Mouse (Mus musculus) forebrain, embryonic 16.5 days (tissue): Measurements from ENCODE around the gene Rai1. TPM values are rescaled to one million over a fixed set of nuclear protein-coding genes. Genes with fewer than 3 reads are reported as not detected.

Experiments
- ATAC-seq: fragments of 200-750 bp; cut with Nextera tagmentation; 2 replicates; pipeline ENCODE4 v1.8.0; 2017; ENCODE audit warnings: mild to moderate bottlenecking, moderate library complexity
- H3K27ac ChIP-seq: fragments of 300-500 bp; sonication (generic); 2 replicates; pipeline ENCODE4 v1.5.1; 2014; ENCODE audit warnings: low read length, control low read depth
- H3K27me3 ChIP-seq: fragments of 300-500 bp; sonication (generic); replicated peaks from 2 replicates; pipeline ENCODE4 v1.6.1; 2014; ENCODE audit warnings: low read length; ENCODE audit not compliant: control insufficient read depth, insufficient read depth
- H3K36me3 ChIP-seq: fragments of 300-500 bp; sonication (generic); 2 replicates; pipeline ENCODE4 v1.6.1; 2014; ENCODE audit not compliant: control insufficient read depth, insufficient read depth
- H3K4me1 ChIP-seq: fragments of 300-500 bp; sonication (generic); replicated peaks from 2 replicates; pipeline ENCODE4 v1.6.1; 2014; ENCODE audit warnings: low read length; ENCODE audit not compliant: control insufficient read depth, insufficient read depth
- H3K4me2 ChIP-seq: fragments of 300-500 bp; sonication (generic); 2 replicates; pipeline ENCODE4 v1.6.1; 2014; ENCODE audit warnings: mild to moderate bottlenecking, low read length, control low read depth
- H3K4me3 ChIP-seq: fragments of 300-500 bp; sonication (generic); replicated peaks from 2 replicates; pipeline ENCODE4 v1.5.1; 2014; ENCODE audit warnings: mild to moderate bottlenecking, low read length, control low read depth
- H3K9ac ChIP-seq: fragments of 300-500 bp; sonication (generic); replicated peaks from 2 replicates; pipeline ENCODE4 v1.6.1; 2014; ENCODE audit warnings: low read depth, low read length, control low read depth
- H3K9me3 ChIP-seq: fragments of 300-500 bp; sonication (generic); 2 replicates; pipeline ENCODE4 v1.6.1; 2016; ENCODE audit warnings: low read length; ENCODE audit not compliant: control insufficient read depth
- WGBS: fragments of 180-500 bp; shearing (Covaris S2); extraction: QIAGEN DNeasy Blood & Tissue Kit; methylation state at CpG from one replicate; pipeline ENCODE4 v1.1.7; 2014; 5-methylcytosine and 5-hydroxymethylcytosine counted together
- polyA plus RNA-seq: library from polyadenylated mRNA; unstranded; fragments of >200 nt; fragmentation: Nextera tagmentation; extraction: Ambion mirVana; gene quantifications from 2 replicates; pipeline ENCODE4 v1.2.1, GENCODE M21; 2015

Gene Rai1
- polyA plus RNA-seq, 1 experiment from 2014 or later: 30.3 TPM

DNA sequence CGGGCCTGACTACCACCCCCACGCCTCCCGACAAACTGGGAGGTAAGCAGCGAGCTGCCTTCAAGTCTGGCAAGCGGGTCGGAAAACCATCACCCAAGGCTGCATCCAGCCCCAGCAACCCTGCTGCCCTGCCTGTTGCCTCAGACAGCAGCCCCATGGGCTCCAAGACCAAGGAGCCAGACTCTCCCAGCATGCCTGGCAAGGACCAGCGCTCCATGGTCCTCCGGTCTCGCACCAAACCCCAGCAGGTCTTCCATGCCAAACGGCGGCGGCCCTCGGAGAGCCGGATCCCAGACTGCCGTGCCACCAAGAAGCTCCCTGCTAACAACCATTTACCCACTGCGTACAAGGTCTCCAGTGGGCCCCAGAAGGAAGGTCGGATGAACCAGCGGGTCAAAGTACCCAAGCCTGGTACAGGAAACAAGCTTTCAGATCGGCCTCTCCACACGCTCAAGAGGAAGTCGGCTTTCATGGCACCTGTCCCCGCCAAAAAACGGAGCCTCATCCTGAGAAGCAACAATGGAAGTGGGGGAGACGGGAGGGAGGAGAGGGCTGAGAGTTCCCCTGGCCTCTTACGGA lies 83.6 kb downstream of the Rai1 start:
- H3K36me3 ChIP-seq: peaks cover 22% of the 10 kb centered on the region
- no peak overlapping the region for H3K27ac ChIP-seq

DNA sequence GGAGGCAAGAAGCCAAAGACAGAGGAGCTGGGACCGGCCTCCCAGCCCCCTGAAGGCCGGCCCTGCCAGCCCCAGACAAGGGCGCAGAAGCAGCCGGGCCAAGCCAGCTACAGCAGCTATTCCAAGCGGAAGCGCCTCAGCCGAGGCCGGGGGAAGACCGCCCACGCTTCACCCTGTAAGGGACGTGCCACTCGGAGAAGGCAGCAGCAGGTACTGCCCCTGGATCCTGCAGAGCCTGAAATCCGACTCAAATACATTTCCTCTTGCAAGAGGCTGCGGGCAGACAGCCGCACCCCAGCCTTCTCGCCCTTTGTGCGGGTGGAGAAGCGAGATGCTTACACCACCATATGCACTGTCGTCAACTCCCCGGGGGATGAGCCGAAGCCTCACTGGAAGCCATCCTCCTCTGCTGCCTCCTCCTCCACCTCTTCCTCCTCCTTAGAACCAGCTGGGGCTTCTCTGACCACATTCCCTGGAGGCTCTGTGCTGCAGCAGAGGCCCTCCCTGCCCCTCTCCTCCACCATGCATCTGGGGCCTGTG lies 84.8 kb downstream of the Rai1 start:
- Histone ChIP-seq H3K27ac (no peak overlapping the region), H3K9me3 (no peaks in the 10 kb centered on the region), H3K4me1 (peaks cover 27% of the 10 kb centered on the region), H3K4me2 (no peak overlapping the region), H3K4me3 (no peak overlapping the region), H3K9ac (no peak overlapping the region), H3K36me3 (peaks cover 29% of the 10 kb centered on the region), H3K27me3 (no peaks in the 10 kb centered on the region)
- WGBS: 85% methylated on average over 21 of the region's 21 CpGs
- no peak for ATAC-seq

More for the DNA sequence above, 83.6 kb downstream of the Rai1 start:
- Histone ChIP-seq H3K4me3 (no peak overlapping the region), H3K9ac (no peak overlapping the region), H3K4me2 (no peak overlapping the region), H3K9me3 (no peaks in the 10 kb centered on the region), H3K4me1 (peaks cover 35% of the 10 kb centered on the region), H3K27me3 (no peaks in the 10 kb centered on the region)
- WGBS: 89% methylated on average over 25 of the region's 25 CpGs
- no peak for ATAC-seq

DNA sequence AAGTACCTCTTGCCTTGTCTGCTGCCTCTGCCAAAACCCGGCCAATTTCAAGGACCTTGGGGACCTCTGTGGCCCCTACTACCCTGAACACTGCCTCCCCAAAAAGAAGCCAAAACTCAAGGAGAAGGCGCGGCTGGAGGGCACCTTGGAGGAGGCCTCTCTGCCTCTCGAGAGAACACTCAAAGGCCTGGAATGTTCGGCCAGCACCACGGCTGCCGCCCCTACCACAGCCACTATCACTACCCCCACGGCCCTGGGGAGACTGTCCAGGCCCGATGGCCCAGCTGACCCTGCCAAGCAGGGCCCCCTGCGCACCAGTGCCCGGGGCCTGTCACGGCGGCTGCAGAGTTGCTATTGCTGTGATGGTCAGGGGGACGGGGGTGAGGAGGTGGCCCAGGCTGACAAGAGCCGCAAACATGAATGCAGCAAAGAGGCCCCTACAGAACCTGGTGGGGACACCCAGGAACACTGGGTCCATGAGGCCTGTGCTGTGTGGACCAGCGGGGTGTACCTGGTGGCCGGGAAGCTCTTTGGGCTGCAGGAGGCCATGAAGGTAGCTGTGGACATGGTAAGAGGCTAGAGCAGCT lies 85.3 kb downstream of the Rai1 start:
- H3K27ac ChIP-seq: no peak overlapping the region
- no peak for ATAC-seq
- peaks cover 21% of the 10 kb centered on the region for H3K4me1 ChIP-seq

DNA sequence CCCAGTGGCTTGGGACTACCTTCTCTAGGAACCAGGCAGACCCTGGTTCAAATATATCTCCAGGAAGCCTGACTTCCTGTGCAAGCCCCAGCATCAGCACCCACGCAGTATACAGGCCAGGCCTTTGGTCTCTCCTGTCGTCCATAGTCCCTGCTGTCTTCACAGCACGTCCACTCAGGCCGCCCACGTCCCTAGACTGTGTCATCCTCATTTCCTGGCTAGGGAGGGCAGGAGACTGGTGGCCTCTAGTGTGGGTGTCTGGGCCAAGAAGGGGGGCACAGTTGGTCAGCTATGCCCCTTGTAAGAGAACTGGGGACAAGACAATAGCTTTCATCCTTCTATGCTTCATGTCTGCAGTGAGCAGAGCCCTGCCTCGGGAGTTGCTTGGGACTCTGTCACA lies 87.7 kb downstream of the Rai1 start:
- peaks cover 33% of the 10 kb centered on the region for H3K36me3 ChIP-seq
- WGBS: 85% methylated on average over 6 of the region's 6 CpGs
- H3K9ac ChIP-seq: no peak overlapping the region
- no peak overlapping the region for H3K4me3 ChIP-seq
- no peak overlapping the region for H3K27ac ChIP-seq
- ATAC-seq: no peak
- H3K9me3 ChIP-seq: peaks cover 5% of the 10 kb centered on the region
- H3K27me3 ChIP-seq: no peaks in the 10 kb centered on the region
- 0 out of 2 replicates have a peak, but pooled peaks cover 7% of the 10 kb centered on the region for H3K4me1 ChIP-seq
- H3K4me2 ChIP-seq: no peak overlapping the region

More for the DNA sequence above, 85.3 kb downstream of the Rai1 start:
- Histone ChIP-seq H3K36me3 (peaks cover 35% of the 10 kb centered on the region), H3K4me2 (no peak overlapping the region), H3K9me3 (peaks cover 5% of the 10 kb centered on the region), H3K4me3 (no peak overlapping the region), H3K27me3 (no peaks in the 10 kb centered on the region), H3K9ac (no peak overlapping the region)
- WGBS: 92% methylated on average over 17 of the region's 17 CpGs

DNA sequence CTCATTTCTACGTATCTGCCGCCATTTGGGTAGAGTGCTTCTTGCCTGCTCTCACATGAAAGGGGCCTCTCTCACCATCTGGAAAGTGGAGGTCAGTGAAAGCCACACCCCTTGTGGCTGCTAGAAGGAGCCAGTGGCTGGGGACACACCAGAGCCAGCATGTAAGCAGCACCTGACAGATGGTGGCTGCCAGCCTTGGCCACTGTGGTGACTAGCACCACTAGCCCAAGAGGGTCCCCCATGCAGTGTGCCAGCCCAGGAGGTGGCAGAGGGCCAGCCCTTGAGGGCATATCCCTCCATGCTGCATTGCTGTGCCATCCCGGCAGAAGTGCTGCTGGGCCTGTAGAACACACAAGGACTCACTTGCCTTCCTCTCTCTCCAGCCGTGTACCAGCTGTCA lies 88.7 kb downstream of the Rai1 start:
- WGBS: 57% methylated on average over 4 of the region's 4 CpGs
- Histone ChIP-seq H3K4me3 (no peak overlapping the region), H3K36me3 (peaks cover 31% of the 10 kb centered on the region), H3K9ac (no peak overlapping the region), H3K27ac (no peak overlapping the region), H3K4me2 (no peak overlapping the region), H3K9me3 (peaks cover 5% of the 10 kb centered on the region), H3K4me1 (0 out of 2 replicates have a peak, but pooled peaks cover 7% of the 10 kb centered on the region), H3K27me3 (no peaks in the 10 kb centered on the region)
- ATAC-seq: peak; percentile 60

DNA sequence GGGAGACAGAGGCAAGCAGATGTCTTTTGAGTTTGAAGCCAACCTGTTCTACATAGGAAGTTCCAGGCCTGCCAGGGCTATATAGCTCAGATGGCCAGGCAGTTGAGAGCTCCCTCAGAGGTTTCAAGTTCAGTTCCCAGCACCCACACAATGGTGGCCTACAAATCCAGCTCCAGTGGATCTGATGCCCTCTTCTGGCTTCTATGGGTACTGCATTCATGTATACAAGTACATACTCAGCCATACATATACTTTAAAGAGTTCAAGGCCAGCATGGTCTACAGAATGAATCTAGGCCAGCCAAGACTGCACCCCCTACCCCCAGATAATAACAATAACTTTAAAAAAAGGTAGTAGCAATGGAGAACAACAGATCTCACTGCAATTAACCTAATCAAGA lies 90.3 kb downstream of the Rai1 start:
- H3K27ac ChIP-seq: no peak overlapping the region
- H3K9ac ChIP-seq: no peak overlapping the region
- H3K27me3 ChIP-seq: no peaks in the 10 kb centered on the region
- no peak overlapping the region for H3K4me3 ChIP-seq
- peaks cover 5% of the 10 kb centered on the region for H3K9me3 ChIP-seq
- peaks cover 27% of the 10 kb centered on the region for H3K36me3 ChIP-seq
- H3K4me1 ChIP-seq: peaks cover 12% of the 10 kb centered on the region
- ATAC-seq: no peak
- H3K4me2 ChIP-seq: no peak overlapping the region

DNA sequence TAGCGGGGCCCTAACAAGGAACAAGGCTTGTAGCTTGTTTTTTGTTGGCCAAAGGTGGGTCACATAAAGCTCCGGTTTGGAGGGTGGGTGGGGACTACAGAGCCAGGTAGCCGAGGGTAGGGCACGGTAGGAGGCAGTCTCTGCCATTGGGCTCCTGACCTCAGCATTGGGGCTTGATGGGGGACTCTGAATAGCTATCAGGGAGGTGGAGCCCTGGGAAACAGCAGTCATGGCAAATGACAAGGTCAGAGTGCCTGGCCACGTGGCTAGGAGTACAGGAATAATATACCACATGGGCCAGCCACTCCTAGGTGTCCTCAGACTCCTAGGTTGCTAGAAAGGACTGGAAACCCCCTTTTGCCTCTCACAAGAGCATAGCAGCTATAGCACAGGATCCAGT lies 91.5 kb downstream of the Rai1 start:
- Histone ChIP-seq H3K4me3 (no peak overlapping the region), H3K9ac (no peak overlapping the region), H3K9me3 (peaks cover 5% of the 10 kb centered on the region), H3K36me3 (peaks cover 27% of the 10 kb centered on the region), H3K27ac (no peak overlapping the region), H3K4me1 (peaks cover 16% of the 10 kb centered on the region), H3K27me3 (no peaks in the 10 kb centered on the region), H3K4me2 (no peak overlapping the region)
- WGBS: 84% methylated on average over 5 of the region's 5 CpGs
- ATAC-seq: no peak

DNA sequence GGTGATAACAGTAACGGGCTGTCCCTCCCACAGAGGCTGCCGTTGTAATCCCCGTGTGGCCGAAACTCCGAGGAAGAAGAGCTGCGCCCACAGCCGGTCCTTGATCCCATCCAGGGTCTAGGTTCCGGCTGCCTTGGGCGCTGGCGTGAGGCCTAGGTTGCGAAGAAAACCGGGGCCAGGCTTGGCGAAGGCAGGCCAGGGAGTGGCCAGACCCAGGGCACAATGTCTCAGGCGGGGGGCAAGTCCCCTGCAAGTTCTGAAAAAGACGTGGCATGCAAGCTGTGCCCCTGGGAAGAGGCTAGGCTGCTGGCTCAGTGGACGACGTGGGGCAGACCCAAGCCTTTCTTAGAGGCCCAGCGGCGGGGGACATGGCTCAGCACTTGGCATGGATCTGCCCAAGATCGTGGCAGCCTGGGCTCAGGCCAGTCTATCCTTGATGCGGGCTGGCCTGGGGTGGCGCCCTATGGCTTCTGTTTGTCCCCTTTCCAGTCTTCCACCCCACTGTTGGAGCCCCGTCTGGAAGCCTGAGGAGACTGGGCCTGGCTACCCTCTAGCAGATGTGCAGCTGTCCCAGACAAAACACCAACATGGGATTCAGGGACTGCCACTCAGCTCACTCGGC lies 93.3 kb downstream of the Rai1 start:
- Histone ChIP-seq H3K4me2 (no peak overlapping the region), H3K27ac (0 out of 2 replicates have a peak overlapping the region, but pooled peaks have one; percentile 15), H3K36me3 (peaks cover 35% of the 10 kb centered on the region), H3K4me1 (peaks cover 20% of the 10 kb centered on the region), H3K4me3 (no peak overlapping the region), H3K9ac (no peak overlapping the region), H3K9me3 (peaks cover 5% of the 10 kb centered on the region), H3K27me3 (no peaks in the 10 kb centered on the region)
- 64% methylated on average over 24 of the region's 24 CpGs for WGBS
- no peak for ATAC-seq

DNA sequence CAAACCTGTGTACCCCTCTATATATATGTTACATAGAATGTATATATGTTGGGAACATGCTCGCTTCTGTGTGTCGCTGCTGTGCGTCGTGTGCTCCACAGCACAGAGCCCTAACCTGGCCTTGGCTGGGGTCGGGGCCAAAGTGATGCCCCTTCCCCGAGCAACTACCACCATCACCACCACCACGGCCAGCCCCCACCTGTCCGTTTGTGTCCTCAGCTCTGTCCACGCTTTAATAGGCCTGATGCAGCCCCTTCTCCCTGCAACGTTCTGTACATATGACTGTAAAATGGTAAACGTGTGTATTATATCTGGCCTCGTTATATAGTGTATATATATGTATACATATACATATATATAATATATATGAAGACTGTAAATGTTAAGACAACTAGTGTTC lies 93.8 kb downstream of the Rai1 start:
- no peak overlapping the region; the same call in 1 of the 2 replicates for H3K27ac ChIP-seq
- no peak overlapping the region for H3K9ac ChIP-seq
- H3K4me3 ChIP-seq: no peak overlapping the region
- no peak overlapping the region for H3K4me2 ChIP-seq
- peaks cover 17% of the 10 kb centered on the region for H3K4me1 ChIP-seq
- 91% methylated on average over 12 of the region's 12 CpGs for WGBS
- peaks cover 41% of the 10 kb centered on the region for H3K36me3 ChIP-seq
- no peak for ATAC-seq
- no peaks in the 10 kb centered on the region for H3K27me3 ChIP-seq
- H3K9me3 ChIP-seq: peaks cover 5% of the 10 kb centered on the region
